27 mouse cellular contexts compared by ENCODE assay signal in genomic region chr2:64466412-64466970, GRCm38 (mm10).
DNase-seq lines count a peak whose midpoint lies in the region; ATAC-seq and TF ChIP-seq lines count a peak whose summit lies in the region.
"Had no signal": no experiment of that assay in that cellular context is flagged by ENCODE, and none has a peak within 500 bp of the region (broad histone marks: within the 10 kb centered on the region; RNA-seq: fewer than 3 reads in every experiment).

No protein-coding gene starts in this region.

- no peaks in the 10 kb centered on the region for H3K9me3 ChIP-seq in hindbrain, embryonic 13.5 days
- no peaks in the 10 kb centered on the region for H3K9me3 ChIP-seq in hindbrain, embryonic 12.5 days (replicated peaks)
- no peaks in the 10 kb centered on the region for H3K9me3 ChIP-seq in kidney, postnatal 0 days (replicated peaks; ENCODE audit: low read length)
- H3K9me3 ChIP-seq in lung, postnatal 0 days (ENCODE audit: low read length) = no peaks in the 10 kb centered on the region
- H3K9me3 ChIP-seq: forebrain, embryonic 13.5 days; heart, embryonic 10.5 days; heart, embryonic 15.5 days; hindbrain, embryonic 15.5 days; intestine, embryonic 15.5 days; limb, embryonic 10.5 days; limb, embryonic 15.5 days; liver, embryonic 15.5 days; midbrain, embryonic 15.5 days had no signal

- WGBS in hindbrain, embryonic 13.5 days = 74% methylated on average over 12 of the region's 12 CpGs
- 88% methylated on average over 12 of the region's 12 CpGs for WGBS in hindbrain, embryonic 12.5 days
- 36% methylated on average over 12 of the region's 12 CpGs for WGBS in kidney, postnatal 0 days
- WGBS in lung, postnatal 0 days = 60% methylated on average over 12 of the region's 12 CpGs
- 72% methylated on average over 12 of the region's 12 CpGs for WGBS in lung, adult 2 months

- no peak for TF ChIP-seq POLR2A in lung, adult 2 months (IDR thresholded peaks at IDR 0.05; ENCODE audit: borderline replicate concordance, extremely low read depth, low read depth, low read length)

- no peaks in the 10 kb centered on the region for H3K79me3 ChIP-seq in C2C12 (ENCODE audit: low read depth)

- no peaks in the 10 kb centered on the region for H3K36me3 ChIP-seq in hindbrain, embryonic 13.5 days
- no peaks in the 10 kb centered on the region for H3K36me3 ChIP-seq in hindbrain, embryonic 12.5 days
- H3K36me3 ChIP-seq in kidney, postnatal 0 days (ENCODE audit: insufficient read depth, low read length) = no peaks in the 10 kb centered on the region
- H3K36me3 ChIP-seq in lung, postnatal 0 days (ENCODE audit: insufficient read depth, low read length) = no peaks in the 10 kb centered on the region
- H3K36me3 ChIP-seq in C2C12 (ENCODE audit: control insufficient read depth, insufficient read depth) = no peaks in the 10 kb centered on the region
- H3K36me3 ChIP-seq: G1E; heart, embryonic 10.5 days; heart, embryonic 15.5 days; hindbrain, embryonic 15.5 days; intestine, embryonic 15.5 days; limb, embryonic 10.5 days; limb, embryonic 15.5 days; liver, embryonic 15.5 days; midbrain, embryonic 15.5 days had no signal

- no peak overlapping the region for H3K27ac ChIP-seq in hindbrain, embryonic 13.5 days
- H3K27ac ChIP-seq in hindbrain, embryonic 12.5 days = no peak overlapping the region
- H3K27ac ChIP-seq in kidney, postnatal 0 days = no peak overlapping the region
- H3K27ac ChIP-seq in lung, postnatal 0 days (ENCODE audit: low read length) = no peak overlapping the region
- H3K27ac ChIP-seq: forebrain, embryonic 13.5 days; heart, embryonic 10.5 days; heart, embryonic 15.5 days; hindbrain, embryonic 15.5 days; intestine, embryonic 15.5 days; limb, embryonic 10.5 days; limb, embryonic 15.5 days; liver, embryonic 15.5 days; midbrain, embryonic 15.5 days had no signal

- H3ac ChIP-seq in C2C12 (ENCODE audit: control insufficient read depth, insufficient read length, low read depth) = no peak overlapping the region

- no peak overlapping the region for H3K9ac ChIP-seq in hindbrain, embryonic 13.5 days
- no peak overlapping the region for H3K9ac ChIP-seq in hindbrain, embryonic 12.5 days
- H3K9ac ChIP-seq in kidney, postnatal 0 days (ENCODE audit: low read depth, low read length) = no peak overlapping the region
- H3K9ac ChIP-seq in lung, postnatal 0 days (replicated peaks; ENCODE audit: low read depth) = no peak overlapping the region
- H3K9ac ChIP-seq: forebrain, embryonic 13.5 days; heart, embryonic 15.5 days; hindbrain, embryonic 15.5 days; intestine, embryonic 15.5 days; limb, embryonic 15.5 days; liver, embryonic 15.5 days; midbrain, embryonic 15.5 days had no signal

- H3K4me3 ChIP-seq in hindbrain, embryonic 13.5 days = no peak overlapping the region
- H3K4me3 ChIP-seq in hindbrain, embryonic 12.5 days = no peak overlapping the region
- H3K4me3 ChIP-seq in kidney, postnatal 0 days (replicated peaks; ENCODE audit: low read depth, low read length) = no peak overlapping the region
- H3K4me3 ChIP-seq in lung, postnatal 0 days (ENCODE audit: low read depth, low read length) = no peak overlapping the region
- H3K4me3 ChIP-seq in lung, adult 2 months (replicated peaks; ENCODE audit: extremely low read depth, low read depth, low read length) = no peak overlapping the region
- H3K4me3 ChIP-seq in C2C12 (ENCODE audit: insufficient read depth, poor library complexity, severe bottlenecking) = no peak overlapping the region
- H3K4me3 ChIP-seq: forebrain, embryonic 13.5 days; heart, embryonic 10.5 days; heart, embryonic 15.5 days; hindbrain, embryonic 15.5 days; intestine, embryonic 15.5 days; limb, embryonic 10.5 days; limb, embryonic 15.5 days; liver, embryonic 15.5 days; midbrain, embryonic 15.5 days had no signal

- intact Hi-C loops in gastrocnemius, postnatal 36 days (cut with DNase I) = no loop called here

- H3K27me3 ChIP-seq in hindbrain, embryonic 13.5 days = no peaks in the 10 kb centered on the region
- no peaks in the 10 kb centered on the region for H3K27me3 ChIP-seq in hindbrain, embryonic 12.5 days
- no peaks in the 10 kb centered on the region for H3K27me3 ChIP-seq in kidney, postnatal 0 days (ENCODE audit: insufficient read depth, low read length)
- no peaks in the 10 kb centered on the region for H3K27me3 ChIP-seq in lung, postnatal 0 days (replicated peaks; ENCODE audit: insufficient read depth, low read length)
- H3K27me3 ChIP-seq in C2C12 (ENCODE audit: control insufficient read depth, insufficient read depth, insufficient read length) = no peaks in the 10 kb centered on the region
- H3K27me3 ChIP-seq: heart, embryonic 15.5 days; hindbrain, embryonic 15.5 days; intestine, embryonic 15.5 days; liver, embryonic 15.5 days; midbrain, embryonic 15.5 days had no signal

- TF ChIP-seq EP300 in lung, postnatal 0 days (IDR thresholded peaks at IDR 0.05) = no peak

- TF ChIP-seq CTCF in kidney, postnatal 0 days (IDR thresholded peaks at IDR 0.05; ENCODE audit: low read depth) = no peak
- TF ChIP-seq CTCF in lung, postnatal 0 days (IDR thresholded peaks at IDR 0.05) = no peak
- TF ChIP-seq CTCF in lung, adult 2 months (IDR thresholded peaks at IDR 0.05; ENCODE audit: insufficient read depth, low read length) = no peak
- no peak for TF ChIP-seq CTCF in C2C12 (IDR thresholded peaks at IDR 0.05; ENCODE audit: control insufficient read depth, insufficient read depth, insufficient read length)

- H3K4me1 ChIP-seq in hindbrain, embryonic 13.5 days (replicated peaks) = peaks cover 24% of the 10 kb centered on the region
- H3K4me1 ChIP-seq in hindbrain, embryonic 12.5 days = no peaks in the 10 kb centered on the region
- H3K4me1 ChIP-seq in kidney, postnatal 0 days (replicated peaks; ENCODE audit: insufficient read depth, low read length) = no peaks in the 10 kb centered on the region
- H3K4me1 ChIP-seq in lung, postnatal 0 days (ENCODE audit: insufficient read depth, low read depth, low read length) = no peaks in the 10 kb centered on the region
- H3K4me1 ChIP-seq in lung, adult 2 months (ENCODE audit: control insufficient read depth, insufficient read depth, low read length) = no peaks in the 10 kb centered on the region
- H3K4me1 ChIP-seq: forebrain, embryonic 13.5 days; heart, embryonic 10.5 days; heart, embryonic 15.5 days; hindbrain, embryonic 15.5 days; intestine, embryonic 15.5 days; liver, embryonic 15.5 days; midbrain, embryonic 15.5 days had no signal

- peak; percentile 38 for DNase-seq in kidney, postnatal 0 days (ENCODE audit: low spot score)
- no peak for DNase-seq in kidney, postnatal 36 days
- DNase-seq in lung, postnatal 0 days (ENCODE audit: low spot score) = peak; percentile 15
- no peak for DNase-seq in lung, adult 2 months
- no peak for DNase-seq in gastrocnemius, postnatal 36 days
- DNase-seq: adrenal gland, postnatal 10 days; cerebellum, adult 8-10 months; cerebellum, postnatal 25 days; gastrocnemius, postnatal 10 days; kidney, adult 8-10 months; right cerebral cortex, adult 18-20 months; spleen, adult 18-20 months; thymus, adult 18-20 months; thymus, postnatal 25 days had no signal

- 0 out of 2 replicates have a peak, but pooled peaks have one; percentile 13 for ATAC-seq in hindbrain, embryonic 13.5 days (ENCODE audit: low FRiP score)
- ATAC-seq in hindbrain, embryonic 12.5 days (ENCODE audit: low FRiP score) = no peak
- ATAC-seq in kidney, postnatal 0 days (replicated peaks; ENCODE audit: low FRiP score, low read depth) = no peak
- ATAC-seq in lung, postnatal 0 days = no peak
- ATAC-seq: forebrain, embryonic 13.5 days; intestine, embryonic 15.5 days; midbrain, embryonic 15.5 days had no signal

- no peak overlapping the region for H3K4me2 ChIP-seq in hindbrain, embryonic 13.5 days
- H3K4me2 ChIP-seq in hindbrain, embryonic 12.5 days (replicated peaks) = no peak overlapping the region
- no peak overlapping the region for H3K4me2 ChIP-seq in kidney, postnatal 0 days (ENCODE audit: low read length)
- no peak overlapping the region for H3K4me2 ChIP-seq in lung, postnatal 0 days (replicated peaks; ENCODE audit: low read depth, low read length)
- H3K4me2 ChIP-seq: forebrain, embryonic 13.5 days; heart, embryonic 15.5 days; hindbrain, embryonic 15.5 days; intestine, embryonic 15.5 days; limb, embryonic 15.5 days; liver, embryonic 15.5 days; midbrain, embryonic 15.5 days had no signal

- H3K79me2 ChIP-seq in C2C12 (ENCODE audit: control insufficient read depth, insufficient read depth) = no peaks in the 10 kb centered on the region

TF ChIP-seq in C2C12, 6 proteins besides CTCF, POLR2A, EP300 and RAD21:
- TF ChIP-seq FOSL1 (IDR thresholded peaks at IDR 0.05; ENCODE audit: insufficient read depth, low read length, poor library complexity, severe bottlenecking) (no peak), MAX (IDR thresholded peaks at IDR 0.05) (no peak), CEBPB (IDR thresholded peaks at IDR 0.05; ENCODE audit: low read depth) (peak; percentile 53)

Comparison
In these comparisons a context has a peak if more than half of its experiments do, and no peak if none do; other contexts are left out.
1. DNase-seq: peak in kidney, postnatal 0 days (single experiment) and lung, postnatal 0 days (single experiment); none in kidney, postnatal 36 days (0 of 2), lung, adult 2 months (single experiment) and gastrocnemius, postnatal 36 days (0 of 2).